Mouse (Mus musculus): Measurements from ENCODE around the gene Ctnnb1. TPM values are rescaled to one million over a fixed set of nuclear protein-coding genes. Genes with fewer than 3 reads are reported as not detected.

Ctnnb1 gene
- polyA plus RNA-seq, 1 experiment from 2014 or later = 629 TPM

DNA sequence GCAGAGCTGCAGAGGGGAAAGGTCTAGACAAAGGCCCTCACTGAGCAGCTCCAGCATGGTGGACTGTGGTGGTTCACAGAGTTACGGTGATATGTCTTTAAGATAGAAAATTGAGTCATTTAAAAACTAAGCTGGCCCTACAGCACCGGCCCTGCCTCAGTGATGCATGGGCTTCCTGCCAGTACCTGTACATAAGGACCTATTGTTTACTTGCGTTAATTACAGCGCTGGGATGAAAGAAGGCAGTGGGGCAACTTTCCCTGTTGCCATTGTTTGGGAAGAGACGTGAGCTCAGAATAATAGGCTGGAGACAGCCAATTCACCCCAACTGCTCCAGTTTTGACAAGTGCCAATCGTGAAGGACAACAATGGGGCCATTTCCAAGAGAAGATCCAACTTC is 3.4 kb downstream of the Ctnnb1 start:
- Histone ChIP-seq H3K4me3 (ENCODE audit: low read depth, low read length) (no peak overlapping the region), H3K9ac (ENCODE audit: low read length) (no peak overlapping the region), H3K27ac (ENCODE audit: low read depth) (no peak overlapping the region), H3K4me2 (ENCODE audit: low read length) (no peak overlapping the region), H3K36me3 (ENCODE audit: control insufficient read depth, insufficient read depth, low read length) (0 out of 2 replicates have a peak, but pooled peaks cover under 1% of the 10 kb centered on the region), H3K27me3 (replicated peaks; ENCODE audit: control insufficient read depth, insufficient read depth, low read length) (no peaks in the 10 kb centered on the region), H3K4me1 (replicated peaks; ENCODE audit: control insufficient read depth, insufficient read depth, low read length) (peaks cover 16% of the 10 kb centered on the region), H3K9me3 (ENCODE audit: control insufficient read depth, low read length) (no peaks in the 10 kb centered on the region)
- ATAC-seq (replicated peaks; ENCODE audit: low FRiP score, low TSS enrichment, low read depth) = no peak
- DNase-seq (ENCODE audit: low spot score) = no peak
- WGBS = 60% methylated on average over 6 of the region's 6 CpGs

DNA sequence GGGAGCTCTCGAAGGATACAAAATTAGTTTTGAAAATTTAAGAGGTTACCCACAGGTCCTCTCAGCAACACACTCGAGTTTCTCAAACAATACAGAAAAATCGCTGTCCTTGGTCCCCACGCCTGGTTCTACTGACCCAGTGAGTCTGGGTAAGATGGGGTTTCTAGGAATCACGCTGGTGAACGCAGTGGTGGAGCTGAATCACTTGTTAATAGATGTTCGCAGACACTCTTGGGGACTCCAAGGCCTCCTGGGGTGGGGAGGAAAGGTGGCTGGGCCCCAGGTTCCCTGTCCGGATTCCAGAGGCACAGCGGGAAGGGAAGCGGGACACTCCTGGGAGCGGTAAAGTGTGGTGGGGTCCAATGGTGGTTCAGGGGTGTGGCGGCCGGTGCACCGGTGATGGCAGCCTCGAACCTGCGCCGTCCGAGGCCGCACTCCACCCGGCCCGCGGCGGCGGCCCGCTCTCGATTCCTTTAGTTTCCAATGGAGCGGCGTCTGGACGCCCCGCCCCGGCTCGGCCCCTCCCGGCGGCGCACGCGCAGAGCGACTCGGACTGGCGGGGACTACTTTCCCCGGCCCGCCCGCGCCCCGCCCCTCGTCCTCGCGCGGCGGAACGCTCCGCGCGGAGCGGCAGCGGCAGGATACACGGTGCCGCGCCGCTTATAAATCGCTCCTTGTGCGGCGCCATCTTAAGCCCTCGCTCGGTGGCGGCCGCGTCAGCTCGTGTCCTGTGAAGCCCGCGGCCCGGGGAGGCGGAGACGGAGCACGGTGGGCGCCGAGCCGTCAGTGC is 4.0 kb downstream of the Ctnnb1 start:
- H3K4me1 ChIP-seq (replicated peaks; ENCODE audit: control insufficient read depth, insufficient read depth, low read length) = peaks cover 23% of the 10 kb centered on the region
- peaks cover 6% of the 10 kb centered on the region; the same call in 1 of the 2 replicates for H3K36me3 ChIP-seq (ENCODE audit: control insufficient read depth, insufficient read depth, low read length)
- peak overlapping the region; percentile 96 for H3K9ac ChIP-seq (ENCODE audit: low read length)
- H3K9me3 ChIP-seq (ENCODE audit: control insufficient read depth, low read length) = no peaks in the 10 kb centered on the region
- 6% methylated on average over 73 of the region's 78 CpGs for WGBS
- no peaks in the 10 kb centered on the region for H3K27me3 ChIP-seq (replicated peaks; ENCODE audit: control insufficient read depth, insufficient read depth, low read length)
- ATAC-seq (replicated peaks; ENCODE audit: low FRiP score, low TSS enrichment, low read depth) (peak; percentile 92), DNase-seq (ENCODE audit: low spot score) (peak; percentile 97)
- H3K27ac ChIP-seq (ENCODE audit: low read depth) = peak overlapping the region; percentile 89
- H3K4me3 ChIP-seq (ENCODE audit: low read depth, low read length) = peak overlapping the region; percentile 82
- H3K4me2 ChIP-seq (ENCODE audit: low read length) = peak overlapping the region; percentile 36

DNA sequence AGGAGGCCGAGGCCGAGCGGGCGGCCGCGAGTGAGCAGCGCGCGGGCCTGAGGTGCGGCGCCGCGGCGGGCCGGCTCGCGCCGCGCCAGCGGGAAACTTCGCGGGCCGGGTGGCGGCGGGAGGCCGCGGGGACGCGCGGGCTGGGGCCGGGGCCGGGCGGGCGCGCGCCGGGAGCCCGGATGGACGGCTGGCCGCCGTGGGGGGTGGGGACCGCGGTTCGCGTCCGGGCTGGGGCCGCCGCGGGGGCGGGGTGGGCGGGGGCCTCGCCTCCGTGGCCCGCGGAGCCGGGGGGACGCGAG is 4.5 kb downstream of the Ctnnb1 start:
- Histone ChIP-seq H3K4me3 (ENCODE audit: low read depth, low read length) (peak overlapping the region; percentile 82), H3K27ac (ENCODE audit: low read depth) (peak overlapping the region; percentile 89), H3K4me2 (ENCODE audit: low read length) (peak overlapping the region; percentile 95; the same call in 1 of the 2 replicates), H3K36me3 (ENCODE audit: control insufficient read depth, insufficient read depth, low read length) (peaks cover 9% of the 10 kb centered on the region; the same call in 1 of the 2 replicates), H3K4me1 (replicated peaks; ENCODE audit: control insufficient read depth, insufficient read depth, low read length) (peaks cover 26% of the 10 kb centered on the region), H3K27me3 (replicated peaks; ENCODE audit: control insufficient read depth, insufficient read depth, low read length) (no peaks in the 10 kb centered on the region), H3K9me3 (ENCODE audit: control insufficient read depth, low read length) (no peaks in the 10 kb centered on the region), H3K9ac (ENCODE audit: low read length) (peak overlapping the region; percentile 96)
- under 1% methylated on average over 34 of the region's 58 CpGs for WGBS
- no peak; the same call in 1 of the 2 replicates for ATAC-seq (replicated peaks; ENCODE audit: low FRiP score, low TSS enrichment, low read depth)
- no peak for DNase-seq (ENCODE audit: low spot score)

DNA sequence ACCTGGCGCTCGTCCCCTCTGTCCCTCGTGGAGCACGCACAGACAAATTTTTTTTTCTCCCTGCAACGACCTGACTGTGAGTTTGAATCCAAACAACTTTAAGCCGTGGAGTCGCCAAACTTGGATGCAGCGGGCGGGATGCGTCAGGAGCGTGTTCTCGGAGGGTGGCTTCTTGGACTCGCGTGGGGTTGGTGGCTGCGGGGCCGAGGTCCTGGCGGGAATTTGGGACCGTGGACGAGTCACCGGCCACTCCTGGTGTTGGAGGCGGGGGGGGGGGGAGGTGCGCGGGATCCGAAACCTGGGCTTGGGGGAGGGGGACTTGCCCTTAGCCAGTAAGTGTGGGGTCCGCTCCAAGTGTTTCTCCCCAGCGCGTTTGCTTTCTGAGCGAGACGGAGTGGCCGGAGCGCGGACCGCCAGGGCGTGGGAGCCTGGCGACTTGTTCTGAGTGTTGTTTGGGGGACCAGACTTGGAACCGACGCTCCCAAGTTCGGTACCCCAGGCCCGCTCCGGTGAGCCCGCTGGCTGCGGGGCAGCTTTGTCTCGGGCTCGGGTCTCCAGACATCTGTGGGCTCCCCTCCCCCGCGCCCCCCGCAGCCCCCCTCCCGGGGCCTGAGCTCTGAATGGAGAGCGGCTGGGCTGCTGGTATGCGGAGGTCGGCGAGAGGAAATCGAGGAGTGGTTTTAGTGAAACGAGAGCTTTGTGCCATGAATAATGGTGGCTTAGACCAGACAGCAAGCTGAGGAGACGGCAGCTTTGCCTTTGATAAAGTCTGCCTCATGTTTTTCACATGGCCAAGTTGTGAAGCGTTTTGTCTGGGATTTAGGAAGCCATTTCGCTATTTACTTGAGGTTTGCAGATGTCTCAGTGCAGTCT is 5.1 kb downstream of the Ctnnb1 start:
- DNase-seq (ENCODE audit: low spot score) (peak; percentile 85), ATAC-seq (replicated peaks; ENCODE audit: low FRiP score, low TSS enrichment, low read depth) (peak; percentile 22; the same call in 1 of the 2 replicates)
- Histone ChIP-seq H3K9me3 (ENCODE audit: control insufficient read depth, low read length) (no peaks in the 10 kb centered on the region), H3K36me3 (ENCODE audit: control insufficient read depth, insufficient read depth, low read length) (peaks cover 9% of the 10 kb centered on the region; the same call in 1 of the 2 replicates), H3K4me1 (replicated peaks; ENCODE audit: control insufficient read depth, insufficient read depth, low read length) (peaks cover 29% of the 10 kb centered on the region), H3K4me3 (ENCODE audit: low read depth, low read length) (peak overlapping the region; percentile 82), H3K4me2 (ENCODE audit: low read length) (peak overlapping the region; percentile 95), H3K27ac (ENCODE audit: low read depth) (peak overlapping the region; percentile 89), H3K27me3 (replicated peaks; ENCODE audit: control insufficient read depth, insufficient read depth, low read length) (no peaks in the 10 kb centered on the region), H3K9ac (ENCODE audit: low read length) (peak overlapping the region; percentile 96)
- WGBS = under 1% methylated on average over 53 of the region's 57 CpGs

DNA sequence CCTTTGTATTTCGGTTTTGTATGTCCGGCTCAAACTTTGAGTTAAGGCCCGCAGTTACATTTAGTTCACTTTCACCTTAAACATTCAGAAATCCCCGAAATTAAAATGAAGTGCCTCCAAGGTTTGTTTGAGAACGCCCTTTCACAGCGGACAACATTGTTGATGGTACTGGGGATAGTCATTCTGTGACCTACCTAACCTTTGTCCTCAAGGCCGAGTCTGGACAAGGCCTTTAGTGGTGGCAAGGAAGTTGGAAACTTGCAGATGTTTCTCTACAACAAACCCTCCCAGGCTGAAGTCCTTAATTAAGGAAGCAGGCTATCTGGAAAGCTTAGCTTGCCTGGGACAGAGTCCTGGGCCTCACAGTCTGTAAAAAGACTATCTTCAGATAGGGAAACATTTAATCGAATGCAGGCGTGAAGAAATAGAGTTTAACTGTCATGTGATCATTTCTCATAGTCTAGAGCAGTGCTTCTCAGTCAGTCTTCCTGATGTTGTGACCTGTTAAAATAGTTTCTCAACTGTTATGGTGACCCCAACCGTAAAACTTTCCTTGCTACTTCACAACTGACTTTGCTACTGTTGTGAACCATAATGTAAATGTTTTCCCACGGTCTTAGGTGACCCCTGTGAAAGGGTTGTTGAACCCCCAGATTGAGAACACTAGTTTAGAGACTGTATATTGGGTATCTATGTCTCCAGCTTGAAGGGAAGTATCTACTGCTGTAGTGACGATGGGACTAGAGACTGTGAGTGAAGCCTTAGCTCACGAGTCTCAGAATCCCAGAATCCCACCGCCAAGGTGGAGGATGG is 6.0 kb downstream of the Ctnnb1 start:
- Histone ChIP-seq H3K36me3 (ENCODE audit: control insufficient read depth, insufficient read depth, low read length) (peaks cover 9% of the 10 kb centered on the region; the same call in 1 of the 2 replicates), H3K27ac (ENCODE audit: low read depth) (peak overlapping the region; percentile 89), H3K27me3 (replicated peaks; ENCODE audit: control insufficient read depth, insufficient read depth, low read length) (no peaks in the 10 kb centered on the region), H3K9me3 (ENCODE audit: control insufficient read depth, low read length) (no peaks in the 10 kb centered on the region), H3K4me3 (ENCODE audit: low read depth, low read length) (peak overlapping the region; percentile 82), H3K4me1 (replicated peaks; ENCODE audit: control insufficient read depth, insufficient read depth, low read length) (peaks cover 33% of the 10 kb centered on the region), H3K4me2 (ENCODE audit: low read length) (peak overlapping the region; percentile 95), H3K9ac (ENCODE audit: low read length) (peak overlapping the region; percentile 96)
- ATAC-seq (replicated peaks; ENCODE audit: low FRiP score, low TSS enrichment, low read depth) = no peak
- DNase-seq (ENCODE audit: low spot score) = no peak
- 5% methylated on average over 14 of the region's 14 CpGs for WGBS

DNA sequence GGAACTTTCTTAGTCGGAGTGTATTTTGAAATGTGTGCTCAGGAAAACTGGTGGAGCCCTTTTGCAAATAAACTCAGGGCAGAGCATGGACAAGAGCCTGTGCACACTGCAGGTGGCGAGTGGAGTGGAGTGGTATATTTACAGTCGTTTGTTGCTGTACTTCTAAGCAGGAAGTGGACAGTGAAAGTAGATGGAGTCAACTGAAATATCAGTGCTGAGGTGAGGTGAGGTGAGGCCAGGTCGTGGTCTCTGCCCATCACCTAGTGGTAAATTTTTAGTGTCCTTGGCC is 6.6 kb downstream of the Ctnnb1 start:
- Histone ChIP-seq H3K4me2 (ENCODE audit: low read length) (peak overlapping the region; percentile 95), H3K36me3 (ENCODE audit: control insufficient read depth, insufficient read depth, low read length) (peaks cover 15% of the 10 kb centered on the region; the same call in 1 of the 2 replicates), H3K9ac (ENCODE audit: low read length) (peak overlapping the region; percentile 96), H3K9me3 (ENCODE audit: control insufficient read depth, low read length) (no peaks in the 10 kb centered on the region), H3K4me3 (ENCODE audit: low read depth, low read length) (peak overlapping the region; percentile 82), H3K27me3 (replicated peaks; ENCODE audit: control insufficient read depth, insufficient read depth, low read length) (no peaks in the 10 kb centered on the region), H3K4me1 (replicated peaks; ENCODE audit: control insufficient read depth, insufficient read depth, low read length) (peaks cover 37% of the 10 kb centered on the region), H3K27ac (ENCODE audit: low read depth) (no peak overlapping the region)
- WGBS = 8% methylated on average over 4 of the region's 4 CpGs
- ATAC-seq (replicated peaks; ENCODE audit: low FRiP score, low TSS enrichment, low read depth) = no peak
- peak; percentile 62 for DNase-seq (ENCODE audit: low spot score)

DNA sequence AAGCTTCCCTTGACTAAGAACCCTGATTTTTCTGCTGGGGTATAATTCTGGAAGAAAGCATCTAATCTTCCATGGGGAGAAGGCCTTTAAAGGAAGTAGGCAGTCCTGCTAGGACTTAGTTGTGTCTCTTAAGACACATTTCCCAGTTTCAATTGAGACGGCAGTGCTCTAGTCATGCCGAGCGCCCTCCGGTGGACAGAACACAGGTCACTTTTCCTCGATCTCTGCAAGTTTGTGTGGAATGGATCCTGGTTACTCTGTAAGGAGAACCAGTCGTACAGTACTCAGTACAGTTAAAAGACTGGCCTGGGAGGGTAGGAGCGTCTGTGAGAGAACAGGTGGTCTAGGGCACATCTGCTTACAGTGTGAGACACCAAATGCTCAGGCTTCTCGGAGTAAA is 7.3 kb downstream of the Ctnnb1 start:
- ATAC-seq (replicated peaks; ENCODE audit: low FRiP score, low TSS enrichment, low read depth) (no peak), DNase-seq (ENCODE audit: low spot score) (peak; percentile 84)
- H3K4me2 ChIP-seq (ENCODE audit: low read length) = peak overlapping the region; percentile 95
- H3K4me1 ChIP-seq (replicated peaks; ENCODE audit: control insufficient read depth, insufficient read depth, low read length) = peaks cover 42% of the 10 kb centered on the region
- WGBS = 10% methylated on average over 8 of the region's 8 CpGs
- H3K27me3 ChIP-seq (replicated peaks; ENCODE audit: control insufficient read depth, insufficient read depth, low read length) = no peaks in the 10 kb centered on the region
- no peak overlapping the region for H3K9ac ChIP-seq (ENCODE audit: low read length)
- H3K27ac ChIP-seq (ENCODE audit: low read depth) = no peak overlapping the region
- H3K36me3 ChIP-seq (ENCODE audit: control insufficient read depth, insufficient read depth, low read length) = peaks cover 17% of the 10 kb centered on the region; the same call in 1 of the 2 replicates
- H3K4me3 ChIP-seq (ENCODE audit: low read depth, low read length) = peak overlapping the region; percentile 82
- H3K9me3 ChIP-seq (ENCODE audit: control insufficient read depth, low read length) = no peaks in the 10 kb centered on the region

DNA sequence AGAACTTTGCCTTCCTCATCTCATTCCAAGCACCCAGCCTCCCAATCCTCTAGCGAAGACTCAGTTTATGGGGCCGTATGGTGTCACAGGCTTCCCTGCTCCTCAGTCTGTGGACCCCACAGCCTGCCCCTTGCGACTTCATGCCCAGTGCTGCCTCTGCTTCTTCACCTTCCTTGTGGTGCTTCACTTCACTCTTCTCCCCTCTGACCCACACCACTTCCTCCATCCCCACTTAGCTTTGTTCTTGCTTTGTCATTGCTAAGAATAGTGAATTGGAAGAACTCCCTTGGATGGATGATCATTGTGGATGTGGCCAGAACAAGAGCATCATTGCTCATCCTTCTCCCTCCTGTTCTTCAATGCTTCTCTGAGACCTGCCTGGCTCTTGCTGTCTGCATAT is 11.8 kb downstream of the Ctnnb1 start:
- no peak for ATAC-seq (replicated peaks; ENCODE audit: low FRiP score, low TSS enrichment, low read depth)
- H3K4me1 ChIP-seq (replicated peaks; ENCODE audit: control insufficient read depth, insufficient read depth, low read length) = peaks cover 50% of the 10 kb centered on the region

More for the DNA sequence above, 11.8 kb downstream of the Ctnnb1 start:
- H3K27ac ChIP-seq (ENCODE audit: low read depth) = no peak overlapping the region
- no peak overlapping the region for H3K4me2 ChIP-seq (ENCODE audit: low read length)
- no peak overlapping the region for H3K4me3 ChIP-seq (ENCODE audit: low read depth, low read length)
- no peaks in the 10 kb centered on the region for H3K9me3 ChIP-seq (ENCODE audit: control insufficient read depth, low read length)
- H3K36me3 ChIP-seq (ENCODE audit: control insufficient read depth, insufficient read depth, low read length) = peaks cover 31% of the 10 kb centered on the region; the same call in 1 of the 2 replicates
- DNase-seq (ENCODE audit: low spot score) = no peak
- no peaks in the 10 kb centered on the region for H3K27me3 ChIP-seq (replicated peaks; ENCODE audit: control insufficient read depth, insufficient read depth, low read length)
- 78% methylated on average over 3 of the region's 3 CpGs for WGBS
- H3K9ac ChIP-seq (ENCODE audit: low read length) = no peak overlapping the region
